Mouse (Mus musculus) liver, embryonic 12.5 days (tissue): ENCODE data around the gene Tmem135. TPM values are rescaled to one million over a fixed set of nuclear protein-coding genes. Genes with fewer than 3 reads are reported as not detected.

ENCODE experiments used
- ATAC-seq: fragments of 200-750 bp; cut with Nextera tagmentation; 2 replicates; pipeline ENCODE4 v1.8.0; 2017; ENCODE audit warnings: moderate number of reproducible peaks, mild to moderate bottlenecking, moderate library complexity
- H3K27ac ChIP-seq: fragments of 300-500 bp; sonication (generic); 2 replicates; pipeline ENCODE4 v1.5.1; 2016; ENCODE audit warnings: mild to moderate bottlenecking
- H3K27me3 ChIP-seq: fragments of 300-500 bp; sonication (generic); replicated peaks from 2 replicates; pipeline ENCODE4 v1.6.1; 2016; ENCODE audit warnings: mild to moderate bottlenecking, moderate library complexity
- H3K36me3 ChIP-seq: fragments of 300-500 bp; sonication (generic); 2 replicates; pipeline ENCODE4 v1.6.1; 2016; ENCODE audit warnings: mild to moderate bottlenecking, moderate library complexity
- H3K4me1 ChIP-seq: fragments of 300-500 bp; sonication (generic); 2 replicates; pipeline ENCODE4 v1.6.1; 2016
- H3K4me2 ChIP-seq: fragments of 300-500 bp; sonication (generic); 2 replicates; pipeline ENCODE4 v1.6.1; 2016; ENCODE audit warnings: mild to moderate bottlenecking, moderate library complexity
- H3K4me3 ChIP-seq: fragments of 300-500 bp; sonication (generic); 2 replicates; pipeline ENCODE4 v1.5.1; 2016; ENCODE audit warnings: mild to moderate bottlenecking, moderate library complexity
- H3K9ac ChIP-seq: fragments of 300-500 bp; sonication (generic); 2 replicates; pipeline ENCODE4 v1.6.1; 2016; ENCODE audit warnings: mild to moderate bottlenecking, moderate library complexity
- H3K9me3 ChIP-seq: fragments of 300-500 bp; sonication (generic); replicated peaks from 2 replicates; pipeline ENCODE4 v1.6.1; 2016; ENCODE audit warnings: mild to moderate bottlenecking, moderate library complexity
- WGBS: fragments of 180-500 bp; shearing (Covaris S2); methylation state at CpG from one replicate; pipeline ENCODE4 v1.1.7; 2016; ENCODE audit not compliant: insufficient replicate concordance; 5-methylcytosine and 5-hydroxymethylcytosine counted together
- polyA plus RNA-seq: library from polyadenylated mRNA; unstranded; fragments of >200 nt; fragmentation: Nextera tagmentation; extraction: Ambion mirVana; gene quantifications from 2 replicates; pipeline ENCODE4 v1.2.1, GENCODE M21; 2016

Tmem135 gene
- polyA plus RNA-seq, 1 experiment from 2014 or later: 16.0 TPM

- 72% methylated on average over 8 of the region's 8 CpGs for WGBS
- Histone ChIP-seq H3K9me3 (no peaks in the 10 kb centered on the region), H3K9ac (no peak overlapping the region), H3K36me3 (peaks cover 10% of the 10 kb centered on the region; the same call in 1 of the 2 replicates), H3K27me3 (no peaks in the 10 kb centered on the region), H3K4me2 (no peak overlapping the region), H3K4me3 (no peak overlapping the region), H3K27ac (no peak overlapping the region), H3K4me1 (no peaks in the 10 kb centered on the region)
- no peak for ATAC-seq
Observed at GRCm38 (mm10) chr7:89157356-89157755, 246.7 kb downstream of the Tmem135 start.

- 66% methylated on average over 4 of the region's 4 CpGs for WGBS
- H3K27me3 ChIP-seq: no peaks in the 10 kb centered on the region
- H3K4me1 ChIP-seq: no peaks in the 10 kb centered on the region
- H3K27ac ChIP-seq: no peak overlapping the region
- H3K4me3 ChIP-seq: no peak overlapping the region
- no peak overlapping the region for H3K4me2 ChIP-seq
- no peak for ATAC-seq
- H3K9me3 ChIP-seq: no peaks in the 10 kb centered on the region
- H3K9ac ChIP-seq: no peak overlapping the region
- H3K36me3 ChIP-seq: peaks cover 11% of the 10 kb centered on the region; the same call in 1 of the 2 replicates
Observed at GRCm38 (mm10) chr7:89156629-89157028, 247.4 kb downstream of the Tmem135 start.

- Histone ChIP-seq H3K27me3 (no peaks in the 10 kb centered on the region), H3K4me3 (no peak overlapping the region), H3K9ac (no peak overlapping the region), H3K27ac (no peak overlapping the region), H3K4me1 (no peaks in the 10 kb centered on the region), H3K4me2 (no peak overlapping the region), H3K9me3 (no peaks in the 10 kb centered on the region), H3K36me3 (peaks cover 15% of the 10 kb centered on the region; the same call in 1 of the 2 replicates)
- no peak for ATAC-seq
- WGBS: 68% methylated on average over 7 of the region's 7 CpGs
Observed at GRCm38 (mm10) chr7:89155741-89156140, 248.3 kb downstream of the Tmem135 start.

- H3K36me3 ChIP-seq: peaks cover 15% of the 10 kb centered on the region; the same call in 1 of the 2 replicates
- H3K4me2 ChIP-seq: no peak overlapping the region
- no peaks in the 10 kb centered on the region for H3K4me1 ChIP-seq
- H3K27ac ChIP-seq: no peak overlapping the region
- H3K9ac ChIP-seq: no peak overlapping the region
- WGBS: 71% methylated on average over 6 of the region's 6 CpGs
- H3K27me3 ChIP-seq: no peaks in the 10 kb centered on the region
- H3K4me3 ChIP-seq: no peak overlapping the region
- H3K9me3 ChIP-seq: no peaks in the 10 kb centered on the region
- no peak for ATAC-seq
Observed at GRCm38 (mm10) chr7:89155223-89155622, 248.8 kb downstream of the Tmem135 start.

GRCm38 (mm10) chr7:89151345-89151744 is 252.7 kb downstream of the Tmem135 start:
- H3K27me3 ChIP-seq: no peaks in the 10 kb centered on the region

GRCm38 (mm10) chr7:89140640-89141300 is 263.3 kb downstream of the Tmem135 start:
- Histone ChIP-seq H3K27ac (no peak overlapping the region), H3K4me1 (no peaks in the 10 kb centered on the region), H3K9ac (no peak overlapping the region), H3K36me3 (peaks cover 25% of the 10 kb centered on the region), H3K9me3 (no peaks in the 10 kb centered on the region), H3K4me2 (no peak overlapping the region), H3K4me3 (no peak overlapping the region), H3K27me3 (no peaks in the 10 kb centered on the region)
- WGBS: 66% methylated on average over 5 of the region's 5 CpGs
- no peak for ATAC-seq

More at GRCm38 (mm10) chr7:89151345-89151744, 252.7 kb downstream of the Tmem135 start:
- Histone ChIP-seq H3K4me3 (no peak overlapping the region), H3K9ac (no peak overlapping the region), H3K27ac (no peak overlapping the region), H3K36me3 (peaks cover 19% of the 10 kb centered on the region), H3K9me3 (no peaks in the 10 kb centered on the region), H3K4me1 (no peaks in the 10 kb centered on the region), H3K4me2 (no peak overlapping the region)
- WGBS: 77% methylated on average over 6 of the region's 6 CpGs
- no peak for ATAC-seq

GRCm38 (mm10) chr7:89134884-89135511 is 269.0 kb downstream of the Tmem135 start:
- Histone ChIP-seq H3K4me3 (no peak overlapping the region), H3K27me3 (no peaks in the 10 kb centered on the region), H3K9me3 (no peaks in the 10 kb centered on the region), H3K27ac (no peak overlapping the region), H3K9ac (no peak overlapping the region), H3K4me1 (no peaks in the 10 kb centered on the region), H3K36me3 (peaks cover 6% of the 10 kb centered on the region; the same call in 1 of the 2 replicates), H3K4me2 (no peak overlapping the region)
- 65% methylated on average over 5 of the region's 5 CpGs for WGBS
- ATAC-seq: no peak

- 44% methylated on average over 7 of the region's 7 CpGs for WGBS
Observed at GRCm38 (mm10) chr7:89126063-89126882, 277.7 kb downstream of the Tmem135 start.

GRCm38 (mm10) chr7:89116261-89116664 is 287.8 kb downstream of the Tmem135 start:
- Histone ChIP-seq H3K27ac (peak overlapping the region; percentile 25; the same call in 1 of the 2 replicates), H3K4me3 (no peak overlapping the region), H3K9me3 (no peaks in the 10 kb centered on the region), H3K4me1 (peaks cover 5% of the 10 kb centered on the region; the same call in 1 of the 2 replicates), H3K27me3 (no peaks in the 10 kb centered on the region), H3K9ac (no peak overlapping the region), H3K36me3 (no peaks in the 10 kb centered on the region), H3K4me2 (no peak overlapping the region)
- ATAC-seq: no peak
- 38% methylated on average over 1 of the region's 1 CpGs for WGBS

More at GRCm38 (mm10) chr7:89126063-89126882, 277.7 kb downstream of the Tmem135 start:
- Histone ChIP-seq H3K4me2 (no peak overlapping the region), H3K9me3 (no peaks in the 10 kb centered on the region), H3K9ac (no peak overlapping the region), H3K27me3 (no peaks in the 10 kb centered on the region), H3K36me3 (no peaks in the 10 kb centered on the region), H3K27ac (no peak overlapping the region), H3K4me1 (no peaks in the 10 kb centered on the region), H3K4me3 (no peak overlapping the region)
- ATAC-seq: no peak

GRCm38 (mm10) chr7:89115633-89116032 is 288.4 kb downstream of the Tmem135 start:
- 31% methylated on average over 3 of the region's 3 CpGs for WGBS
- Histone ChIP-seq H3K27me3 (no peaks in the 10 kb centered on the region), H3K27ac (no peak overlapping the region), H3K36me3 (no peaks in the 10 kb centered on the region), H3K4me1 (peaks cover 5% of the 10 kb centered on the region; the same call in 1 of the 2 replicates), H3K9ac (no peak overlapping the region), H3K4me3 (no peak overlapping the region), H3K9me3 (no peaks in the 10 kb centered on the region), H3K4me2 (no peak overlapping the region)
- ATAC-seq: no peak

GRCm38 (mm10) chr7:89106421-89106820 is 297.6 kb downstream of the Tmem135 start:
- Histone ChIP-seq H3K27ac (no peak overlapping the region), H3K27me3 (no peaks in the 10 kb centered on the region), H3K36me3 (no peaks in the 10 kb centered on the region), H3K9ac (no peak overlapping the region), H3K4me2 (no peak overlapping the region), H3K4me1 (no peaks in the 10 kb centered on the region), H3K9me3 (no peaks in the 10 kb centered on the region), H3K4me3 (no peak overlapping the region)
- ATAC-seq: no peak
- WGBS: 22% methylated on average over 2 of the region's 2 CpGs

- ATAC-seq: no peak
- Histone ChIP-seq H3K9ac (no peak overlapping the region), H3K9me3 (no peaks in the 10 kb centered on the region), H3K27me3 (no peaks in the 10 kb centered on the region), H3K4me1 (no peaks in the 10 kb centered on the region), H3K4me3 (no peak overlapping the region), H3K36me3 (no peaks in the 10 kb centered on the region), H3K27ac (no peak overlapping the region), H3K4me2 (no peak overlapping the region)
- 75% methylated on average over 4 of the region's 4 CpGs for WGBS
Observed at GRCm38 (mm10) chr7:89099756-89100155, 304.3 kb downstream of the Tmem135 start.
